Mouse (Mus musculus) myocyte (in vitro differentiated cells): ENCODE data around the gene Slc33a1.
A peak's percentile ranks its signal among the peaks of the same experiment; 100 is the strongest.

Source experiments
- CEBPB ChIP-seq: IDR thresholded peaks from 2 replicates; pipeline ENCODE4 v1.6.1; 2011; ENCODE audit warnings: mild to moderate bottlenecking, moderate library complexity; ENCODE audit not compliant: poor library complexity, insufficient read depth, severe bottlenecking
- E2F4 ChIP-seq: IDR thresholded peaks from one replicate; pipeline ENCODE4 v1.6.1; 2011; ENCODE audit warnings: mild to moderate bottlenecking, control low read depth, moderate library complexity; ENCODE audit not compliant: insufficient read depth
- MYOD1 ChIP-seq, 3 experiments: IDR thresholded peaks; one replicate each; pipeline ENCODE4 v1.6.1; 2011; ENCODE audit warnings: control low read depth in 2 of 3, low read depth in 2 of 3, mild to moderate bottlenecking in 2 of 3, moderate library complexity in 1 of 3; ENCODE audit not compliant: insufficient read length in 2 of 3, control insufficient read depth in 1 of 3
- MYOG ChIP-seq, 3 experiments: IDR thresholded peaks; one replicate each; pipeline ENCODE4 v1.6.1; 2011; ENCODE audit warnings: control low read depth in 2 of 3, low read depth in 2 of 3, mild to moderate bottlenecking in 2 of 3; ENCODE audit not compliant: insufficient read length in 2 of 3, control insufficient read depth in 1 of 3, insufficient read depth in 1 of 3
- POLR2A ChIP-seq: IDR thresholded peaks from one replicate; pipeline ENCODE4 v1.6.1; 2011; ENCODE audit warnings: low read depth, mild to moderate bottlenecking, control low read depth, moderate library complexity; ENCODE audit not compliant: insufficient read length
- POLR2AphosphoS2 ChIP-seq: IDR thresholded peaks from one replicate; pipeline ENCODE4 v1.6.1; 2011; ENCODE audit warnings: low read depth, control low read depth; ENCODE audit not compliant: insufficient read length
- TCF12 ChIP-seq: IDR thresholded peaks from one replicate; pipeline ENCODE4 v1.6.1; 2011; ENCODE audit warnings: mild to moderate bottlenecking, control low read depth; ENCODE audit not compliant: poor library complexity, insufficient read depth, severe bottlenecking
- TCF3 ChIP-seq: IDR thresholded peaks from one replicate; pipeline ENCODE4 v1.6.1; 2011; ENCODE audit warnings: low read depth, control low read depth; ENCODE audit not compliant: insufficient read length
- USF1 ChIP-seq: IDR thresholded peaks from one replicate; pipeline ENCODE4 v1.6.1; 2011; ENCODE audit warnings: low read depth, mild to moderate bottlenecking, control low read depth, moderate library complexity

GRCm38 (mm10) chr3:63928878-63929859 is 35.4 kb downstream of the Slc33a1 start, which contains the start of gene E130311K13Rik:
- TF ChIP-seq TCF12 (no peak), MYOG (IDR thresholded peaks at IDR 0.05; ENCODE audit: control insufficient read depth in 1 of 3, insufficient read depth in 1 of 3, insufficient read length in 2 of 3, low read depth in 2 of 3) (peak in 1 of 3 experiments; percentile 43), USF1 (no peak), POLR2A (peak; percentile 83), E2F4 (no peak), MYOD1 (IDR thresholded peaks at IDR 0.05; ENCODE audit: control insufficient read depth in 1 of 3, insufficient read length in 2 of 3, low read depth in 2 of 3) (peak in 1 of 3 experiments; percentile 7), TCF3 (no peak), POLR2AphosphoS2 (peak; percentile 71), CEBPB (0 out of 2 replicates have a peak, but pooled peaks have one; percentile 27)
